Mouse (Mus musculus): ENCODE results near the gene Polr2f. TPM values are rescaled to one million over a fixed set of nuclear protein-coding genes. Genes with fewer than 3 reads are reported as not detected.
A peak's percentile ranks its signal among the peaks of the same experiment; 100 is the strongest.

Gene Polr2f
- polyA plus RNA-seq, 1 experiment from 2014 or later: 320 TPM

- DNase-seq (ENCODE audit: low spot score): no peak
- peak; percentile 53 for ATAC-seq (ENCODE audit: low FRiP score, low TSS enrichment)
- Histone ChIP-seq H3K27ac (replicated peaks) (peak overlapping the region; percentile 98), H3K9me3 (ENCODE audit: control insufficient read depth, low read length) (no peaks in the 10 kb centered on the region), H3K4me1 (replicated peaks; ENCODE audit: control insufficient read depth, insufficient read depth) (peaks cover 5% of the 10 kb centered on the region), H3K9ac (ENCODE audit: low read length) (peak overlapping the region; percentile 94), H3K27me3 (ENCODE audit: control insufficient read depth, insufficient read depth, low read length) (no peaks in the 10 kb centered on the region), H3K36me3 (ENCODE audit: control insufficient read depth, insufficient read depth, low read length) (peaks cover 3% of the 10 kb centered on the region; the same call in 1 of the 2 replicates), H3K4me2 (replicated peaks; ENCODE audit: low read depth) (peak overlapping the region; percentile 91), H3K4me3 (ENCODE audit: low read depth, low read length) (peak overlapping the region; percentile 87)
- under 1% methylated on average over 46 of the region's 46 CpGs for WGBS
- TF ChIP-seq EP300 (optimal IDR thresholded peaks at IDR 0.05): no peak
- TF ChIP-seq CTCF (IDR thresholded peaks at IDR 0.05; ENCODE audit: low read depth): no peak
Measured at GRCm38 (mm10) chr15:79109321-79109934, 31.4 kb upstream of the Polr2f start.

GRCm38 (mm10) chr15:79110031-79110430, 30.8 kb upstream of the Polr2f start:
- Histone ChIP-seq H3K27me3 (ENCODE audit: control insufficient read depth, insufficient read depth, low read length) (no peaks in the 10 kb centered on the region), H3K4me1 (replicated peaks; ENCODE audit: control insufficient read depth, insufficient read depth) (peaks cover 5% of the 10 kb centered on the region), H3K4me2 (replicated peaks; ENCODE audit: low read depth) (peak overlapping the region; percentile 91), H3K9ac (ENCODE audit: low read length) (peak overlapping the region; percentile 94), H3K9me3 (ENCODE audit: control insufficient read depth, low read length) (no peaks in the 10 kb centered on the region), H3K27ac (replicated peaks) (peak overlapping the region; percentile 98), H3K4me3 (ENCODE audit: low read depth, low read length) (peak overlapping the region; percentile 87), H3K36me3 (ENCODE audit: control insufficient read depth, insufficient read depth, low read length) (peaks cover 7% of the 10 kb centered on the region)
- no peak for TF ChIP-seq EP300 (optimal IDR thresholded peaks at IDR 0.05)
- no peak for TF ChIP-seq CTCF (IDR thresholded peaks at IDR 0.05; ENCODE audit: low read depth)
- no peak for DNase-seq (ENCODE audit: low spot score)
- WGBS: 24% methylated on average over 9 of the region's 9 CpGs
- no peak for ATAC-seq (ENCODE audit: low FRiP score, low TSS enrichment)

- Histone ChIP-seq H3K27ac (replicated peaks) (peak overlapping the region; percentile 98; the same call in 1 of the 2 replicates), H3K9ac (ENCODE audit: low read length) (peak overlapping the region; percentile 94), H3K4me2 (replicated peaks; ENCODE audit: low read depth) (peak overlapping the region; percentile 91), H3K36me3 (ENCODE audit: control insufficient read depth, insufficient read depth, low read length) (peaks cover 12% of the 10 kb centered on the region), H3K4me1 (replicated peaks; ENCODE audit: control insufficient read depth, insufficient read depth) (peaks cover 5% of the 10 kb centered on the region), H3K27me3 (ENCODE audit: control insufficient read depth, insufficient read depth, low read length) (no peaks in the 10 kb centered on the region), H3K9me3 (ENCODE audit: control insufficient read depth, low read length) (no peaks in the 10 kb centered on the region), H3K4me3 (ENCODE audit: low read depth, low read length) (peak overlapping the region; percentile 87)
- DNase-seq (ENCODE audit: low spot score) (no peak), ATAC-seq (ENCODE audit: low FRiP score, low TSS enrichment) (no peak)
- TF ChIP-seq EP300 (optimal IDR thresholded peaks at IDR 0.05) (no peak), CTCF (IDR thresholded peaks at IDR 0.05; ENCODE audit: low read depth) (no peak)
- 46% methylated on average over 2 of the region's 2 CpGs for WGBS
Measured at GRCm38 (mm10) chr15:79110528-79110927, 30.3 kb upstream of the Polr2f start.

- TF ChIP-seq EP300 (optimal IDR thresholded peaks at IDR 0.05): no peak
- no peak for TF ChIP-seq CTCF (IDR thresholded peaks at IDR 0.05; ENCODE audit: low read depth)
- H3K27me3 ChIP-seq (ENCODE audit: control insufficient read depth, insufficient read depth, low read length): no peaks in the 10 kb centered on the region
- peaks cover 18% of the 10 kb centered on the region for H3K36me3 ChIP-seq (ENCODE audit: control insufficient read depth, insufficient read depth, low read length)
- WGBS: 38% methylated on average over 4 of the region's 4 CpGs
- DNase-seq (ENCODE audit: low spot score) (peak; percentile 55), ATAC-seq (ENCODE audit: low FRiP score, low TSS enrichment) (peak; percentile 7; the same call in 1 of the 2 replicates)
- H3K9ac ChIP-seq (ENCODE audit: low read length): 0 out of 2 replicates have a peak overlapping the region, but pooled peaks have one; percentile 13
- peak overlapping the region; percentile 67 for H3K27ac ChIP-seq (replicated peaks)
- no peak overlapping the region for H3K4me3 ChIP-seq (ENCODE audit: low read depth, low read length)
- no peaks in the 10 kb centered on the region for H3K9me3 ChIP-seq (ENCODE audit: control insufficient read depth, low read length)
- H3K4me2 ChIP-seq (replicated peaks; ENCODE audit: low read depth): peak overlapping the region; percentile 91
- H3K4me1 ChIP-seq (replicated peaks; ENCODE audit: control insufficient read depth, insufficient read depth): peaks cover 5% of the 10 kb centered on the region
Measured at GRCm38 (mm10) chr15:79111774-79112173, 29.0 kb upstream of the Polr2f start.

GRCm38 (mm10) chr15:79115276-79115675, 25.5 kb upstream of the Polr2f start:
- Histone ChIP-seq H3K4me3 (ENCODE audit: low read depth, low read length) (no peak overlapping the region), H3K4me1 (replicated peaks; ENCODE audit: control insufficient read depth, insufficient read depth) (peaks cover 5% of the 10 kb centered on the region), H3K36me3 (ENCODE audit: control insufficient read depth, insufficient read depth, low read length) (peaks cover 46% of the 10 kb centered on the region), H3K4me2 (replicated peaks; ENCODE audit: low read depth) (no peak overlapping the region), H3K27me3 (ENCODE audit: control insufficient read depth, insufficient read depth, low read length) (no peaks in the 10 kb centered on the region), H3K27ac (replicated peaks) (no peak overlapping the region), H3K9me3 (ENCODE audit: control insufficient read depth, low read length) (no peaks in the 10 kb centered on the region), H3K9ac (ENCODE audit: low read length) (no peak overlapping the region)
- ATAC-seq (ENCODE audit: low FRiP score, low TSS enrichment): no peak
- no peak for DNase-seq (ENCODE audit: low spot score)
- WGBS: 61% methylated on average over 5 of the region's 5 CpGs
- TF ChIP-seq CTCF (IDR thresholded peaks at IDR 0.05; ENCODE audit: low read depth) (no peak), EP300 (optimal IDR thresholded peaks at IDR 0.05) (no peak)

GRCm38 (mm10) chr15:79119491-79119890, 21.3 kb upstream of the Polr2f start:
- Histone ChIP-seq H3K4me1 (replicated peaks; ENCODE audit: control insufficient read depth, insufficient read depth) (no peaks in the 10 kb centered on the region), H3K9me3 (ENCODE audit: control insufficient read depth, low read length) (no peaks in the 10 kb centered on the region), H3K27ac (replicated peaks) (no peak overlapping the region), H3K36me3 (ENCODE audit: control insufficient read depth, insufficient read depth, low read length) (peaks cover 69% of the 10 kb centered on the region), H3K27me3 (ENCODE audit: control insufficient read depth, insufficient read depth, low read length) (no peaks in the 10 kb centered on the region), H3K9ac (ENCODE audit: low read length) (no peak overlapping the region), H3K4me3 (ENCODE audit: low read depth, low read length) (no peak overlapping the region), H3K4me2 (replicated peaks; ENCODE audit: low read depth) (no peak overlapping the region)
- no peak for DNase-seq (ENCODE audit: low spot score)
- TF ChIP-seq CTCF (IDR thresholded peaks at IDR 0.05; ENCODE audit: low read depth): no peak
- ATAC-seq (ENCODE audit: low FRiP score, low TSS enrichment): no peak
- WGBS: 83% methylated on average over 9 of the region's 9 CpGs

All from stomach, postnatal 0 days (tissue).